Mouse (Mus musculus) ovary, postnatal 36 days (tissue): ENCODE measurements around the gene Il24.

Source experiments
- DNase-seq: peaks from one replicate; pipeline ENCODE4 v3.0.0; 2022; ENCODE audit warnings: low spot score, mixed read lengths

Gene Il24

DNA sequence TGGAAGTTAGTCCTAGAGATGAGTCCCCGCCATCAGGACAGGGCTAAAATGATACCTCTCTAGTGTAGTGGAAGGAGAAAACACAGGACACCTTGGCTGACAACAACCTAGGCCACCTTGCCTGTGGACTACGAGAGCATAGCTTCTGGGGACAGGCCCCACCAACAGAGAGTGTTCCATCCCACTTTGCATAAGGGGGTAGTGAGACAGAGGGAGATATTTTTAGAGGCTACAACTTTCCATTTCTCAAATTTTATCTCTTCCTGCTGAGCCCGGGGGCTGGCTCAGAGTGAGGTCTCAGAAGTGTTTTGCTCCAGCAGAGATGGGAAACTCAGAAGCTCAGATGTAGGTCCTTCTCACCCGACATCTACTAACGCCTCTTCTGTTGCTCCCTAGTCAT, 36.8 kb downstream of the Il24 start:
- no peak for DNase-seq

DNA sequence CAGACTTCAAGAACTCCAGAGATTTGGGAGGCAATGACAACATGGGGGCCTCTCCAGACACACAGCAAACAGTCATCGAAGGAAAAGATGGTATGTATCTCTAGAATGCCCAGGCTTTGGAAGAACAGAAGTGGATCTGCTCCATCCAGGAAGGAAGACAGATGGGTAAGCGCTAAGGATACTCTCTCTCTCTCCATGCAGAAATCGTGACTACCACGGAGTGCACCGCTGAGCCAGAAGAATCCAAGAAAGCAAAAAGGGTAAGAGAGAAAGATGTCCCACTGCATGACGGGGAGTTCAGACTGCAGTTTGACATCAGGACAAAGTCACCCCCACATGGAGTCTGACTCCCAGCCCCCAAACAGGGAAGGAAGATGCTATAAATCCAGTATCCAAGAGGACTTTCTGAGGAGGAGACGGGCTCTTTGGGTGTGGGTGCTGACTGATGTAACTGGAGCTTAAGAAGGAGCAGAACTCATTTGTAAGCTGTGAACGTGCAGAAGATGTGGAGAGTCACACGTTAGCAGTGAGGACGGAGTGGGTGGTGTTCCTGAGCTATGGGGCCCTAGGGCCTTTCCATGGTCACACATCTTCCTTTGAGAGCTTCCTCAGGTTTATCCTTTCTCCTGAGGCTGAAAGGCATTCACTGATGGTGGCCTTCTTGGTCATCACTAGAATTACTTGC, 37.6 kb downstream of the Il24 start:
- DNase-seq: no peak

DNA sequence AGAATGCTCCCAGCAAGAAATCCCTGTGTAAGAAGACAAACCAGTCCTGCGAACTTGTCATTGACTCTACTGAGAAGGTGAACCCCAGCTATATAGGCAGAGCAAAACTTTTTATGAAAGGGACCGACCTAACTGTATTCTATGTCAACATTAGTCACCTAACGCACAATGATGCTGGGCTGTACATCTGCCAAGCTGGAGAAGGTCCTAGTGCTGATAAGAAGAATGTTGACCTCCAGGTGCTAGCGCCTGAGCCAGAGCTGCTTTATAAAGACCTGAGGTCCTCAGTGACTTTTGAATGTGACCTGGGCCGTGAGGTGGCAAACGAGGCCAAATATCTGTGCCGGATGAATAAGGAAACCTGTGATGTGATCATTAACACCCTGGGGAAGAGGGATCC, 42.7 kb downstream of the Il24 start:
- no peak for DNase-seq

DNA sequence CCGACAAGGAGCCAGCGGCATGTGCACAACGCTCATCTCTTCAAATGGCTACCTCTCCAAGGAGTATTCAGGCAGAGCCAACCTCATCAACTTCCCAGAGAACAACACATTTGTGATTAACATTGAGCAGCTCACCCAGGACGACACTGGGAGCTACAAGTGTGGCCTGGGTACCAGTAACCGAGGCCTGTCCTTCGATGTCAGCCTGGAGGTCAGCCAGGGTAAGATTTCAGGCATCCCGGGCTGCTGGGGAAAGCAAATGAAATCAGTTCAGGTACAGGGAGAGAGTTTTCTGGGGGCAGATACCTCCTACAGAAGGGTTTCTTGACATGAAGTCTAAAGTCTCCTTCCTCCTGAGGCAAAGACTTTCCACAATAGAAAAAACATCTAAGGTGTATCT, 45.6 kb downstream of the Il24 start:
- no peak for DNase-seq

DNA sequence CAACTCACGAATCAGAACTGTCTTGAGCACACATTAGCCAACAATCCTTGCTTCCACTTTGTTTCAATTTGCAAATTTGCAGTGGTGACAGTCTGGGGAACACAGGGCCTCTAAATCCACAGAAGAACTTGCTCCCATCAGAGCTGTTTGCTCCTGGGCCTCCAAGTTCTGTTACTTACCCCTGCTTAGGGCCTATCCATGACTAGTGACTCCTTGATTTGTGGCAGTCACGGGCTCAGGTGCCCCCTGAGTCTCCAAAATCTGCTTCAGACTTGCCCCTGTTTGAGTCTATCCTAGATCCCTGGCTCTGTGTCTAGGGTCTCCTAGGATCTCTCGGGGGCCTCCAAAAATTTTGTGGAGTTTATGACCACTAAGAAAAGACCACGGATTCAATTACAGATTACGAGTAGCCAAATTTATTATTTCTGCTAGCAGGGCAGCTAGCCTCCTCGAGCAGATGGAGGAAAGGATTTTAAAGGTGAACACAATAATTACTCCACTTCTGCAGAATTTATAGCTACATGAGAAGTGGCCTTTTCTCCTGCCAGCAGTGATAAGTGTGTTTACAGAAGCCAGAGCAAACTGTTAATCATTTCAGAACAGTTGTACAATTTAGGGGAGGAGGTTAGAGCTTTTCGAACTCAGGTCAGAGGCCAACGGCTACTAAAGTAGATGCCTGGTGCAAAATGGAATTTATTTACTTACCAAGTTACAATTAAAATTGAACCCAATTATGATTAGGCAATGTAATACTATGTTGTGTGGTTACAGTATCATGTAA, 46.5 kb downstream of the Il24 start:
- no peak for DNase-seq

DNA sequence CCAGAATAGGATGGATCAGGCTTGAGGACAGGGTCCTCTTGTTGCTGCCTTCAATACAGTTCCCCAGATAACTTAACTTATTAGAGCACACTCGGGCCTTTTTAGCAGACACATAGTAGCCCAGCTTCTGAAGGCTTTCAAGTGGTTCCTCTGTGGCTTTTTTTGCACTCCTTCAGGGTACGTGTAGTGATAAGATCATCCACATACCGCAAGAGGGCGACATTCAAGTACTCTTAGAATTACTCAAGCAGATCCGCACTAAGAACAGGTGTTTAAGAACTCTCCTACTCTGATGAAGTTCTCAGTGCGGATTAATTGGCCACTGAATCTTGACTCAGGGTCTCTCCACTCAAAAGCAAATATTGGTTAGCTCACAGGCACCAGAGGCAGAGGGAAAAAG, 49.0 kb downstream of the Il24 start:
- no peak for DNase-seq

DNA sequence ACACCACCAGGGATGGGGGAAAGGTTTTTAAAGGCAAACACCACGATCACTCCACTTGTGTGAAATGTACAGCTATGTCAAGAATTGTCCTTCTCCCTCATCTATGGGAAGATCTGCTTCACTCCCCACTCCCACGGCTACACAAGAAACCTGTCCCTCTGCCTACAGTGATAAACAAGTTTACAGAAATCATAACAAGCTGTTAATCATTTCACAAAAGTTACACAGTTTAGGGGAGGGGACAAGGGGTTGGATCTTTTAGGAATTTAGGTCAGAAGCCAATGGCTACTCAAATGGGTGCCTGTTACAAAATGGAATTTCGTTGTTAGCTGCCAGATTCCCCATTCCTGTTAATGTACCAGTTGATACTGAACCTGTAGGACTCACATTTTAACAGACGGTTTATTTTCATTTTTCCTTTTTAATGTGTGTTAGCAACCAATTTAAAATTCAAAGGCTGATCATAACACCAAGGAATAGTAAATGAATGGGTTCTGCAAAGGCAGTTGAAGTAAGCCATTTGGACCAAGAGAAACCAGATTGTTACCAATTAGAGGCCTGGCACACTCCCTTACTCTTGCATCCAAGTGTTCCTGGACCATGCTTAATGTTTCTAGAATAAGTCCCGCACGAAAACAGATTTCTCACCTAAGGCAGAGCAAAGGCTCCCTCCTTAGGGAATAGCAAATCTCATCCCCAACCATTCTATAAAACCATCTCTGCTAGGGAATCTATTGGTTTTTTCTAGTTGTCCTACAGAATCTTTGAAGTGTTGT, 51.9 kb downstream of the Il24 start:
- no peak for DNase-seq

DNA sequence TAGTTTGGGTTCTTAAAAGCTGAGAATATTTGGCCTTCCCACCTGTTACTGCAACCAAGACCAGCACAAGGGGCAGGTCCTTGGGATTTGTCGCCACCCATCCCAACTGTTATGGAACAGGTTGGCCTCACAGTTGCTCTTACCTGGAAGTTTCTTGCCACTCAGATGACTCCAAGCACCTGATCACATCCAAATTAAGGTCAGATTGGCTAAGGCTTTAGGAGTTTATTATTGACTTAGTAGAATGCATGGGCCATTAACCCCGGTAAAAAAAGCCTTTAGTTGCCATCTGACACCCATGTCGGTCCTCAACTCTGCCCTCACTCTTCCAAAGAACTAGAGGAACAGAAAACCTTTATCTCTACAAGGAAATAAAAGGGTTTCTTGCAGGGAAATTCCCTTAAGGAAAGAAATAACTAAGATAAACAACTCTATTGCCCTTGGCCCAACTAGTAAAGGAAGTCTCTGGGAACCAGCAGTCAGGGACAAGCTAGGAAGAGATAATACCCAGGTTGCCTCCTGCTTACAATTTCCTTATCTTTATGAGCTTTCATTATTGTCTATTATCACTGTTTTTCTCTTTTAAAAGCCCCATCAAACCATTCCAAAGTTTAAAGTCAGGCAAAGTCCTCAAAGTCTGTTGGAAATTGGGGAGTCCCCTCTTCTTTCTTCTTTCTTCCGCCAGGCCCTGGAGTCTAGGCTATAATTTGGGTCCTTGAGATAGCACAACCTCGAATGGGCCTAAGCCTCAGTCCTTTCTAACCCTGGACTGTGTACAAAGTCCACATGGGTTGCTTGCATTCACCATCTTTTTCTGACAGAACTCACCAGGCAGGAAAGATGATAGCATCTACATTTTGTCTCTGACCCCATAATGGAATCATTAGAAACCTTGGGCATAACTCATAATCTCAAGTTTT, 54.8 kb downstream of the Il24 start:
- no peak for DNase-seq
